Comparison of ENCODE assay signal across 8 mouse cellular contexts in the genomic region with DNA sequence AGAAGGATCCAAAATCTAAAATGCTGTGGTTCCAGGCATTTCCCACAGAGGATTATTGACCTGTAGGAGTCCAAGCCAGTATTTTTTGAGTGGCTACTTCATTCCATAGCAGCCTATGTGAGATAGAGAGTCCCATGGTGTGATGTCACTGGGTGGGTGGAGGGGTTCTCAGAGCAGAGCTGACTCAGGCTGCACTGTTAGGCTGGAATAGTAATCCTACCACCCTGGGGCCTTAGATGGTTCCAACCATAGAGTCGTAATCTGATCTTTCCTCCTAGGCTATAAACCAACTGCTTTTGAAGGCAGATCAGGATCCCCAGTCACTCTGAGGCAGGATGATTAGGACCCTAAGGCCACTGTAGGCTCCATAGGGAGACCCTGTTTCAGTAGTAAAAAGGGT. TPM values are rescaled to one million over a fixed set of nuclear protein-coding genes. Genes with fewer than 3 reads are reported as not detected.
DNase-seq lines count a peak whose midpoint lies in the region; ATAC-seq and TF ChIP-seq lines count a peak whose summit lies in the region.
"Not testable (repeated sequence)": the region's sequence is repeated elsewhere in the genome, so short reads cannot be mapped to it uniquely, and the experiment has no call there.

No protein-coding gene starts in this region.

- intact Hi-C loops in gastrocnemius, adult 2 months (cut with DNase I), result not testable (repeated sequence)

- TF ChIP-seq POLR2A in myocyte (IDR thresholded peaks at IDR 0.05; ENCODE audit: insufficient read length, low read depth), result not testable (repeated sequence)

- not testable (repeated sequence) for TF ChIP-seq CTCF in gastrocnemius, adult 2 months (IDR thresholded peaks at IDR 0.05); heart, postnatal 0 days (IDR thresholded peaks at IDR 0.05; ENCODE audit: low read depth)

- peaks cover 65% of the 10 kb centered on the region for H3K4me1 ChIP-seq in heart, embryonic 13.5 days
- peaks cover 29% of the 10 kb centered on the region for H3K4me1 ChIP-seq in heart, postnatal 0 days (ENCODE audit: control insufficient read depth, insufficient read depth)
- H3K4me1 ChIP-seq in liver, embryonic 11.5 days (replicated peaks; ENCODE audit: control insufficient read depth, insufficient read depth, low read length), result peaks cover 11% of the 10 kb centered on the region

- H3K27me3 ChIP-seq in heart, embryonic 13.5 days (replicated peaks); heart, postnatal 0 days (ENCODE audit: control insufficient read depth, insufficient read depth, low read length); liver, embryonic 11.5 days (replicated peaks; ENCODE audit: control insufficient read depth, insufficient read depth, low read length); myocyte (ENCODE audit: control insufficient read depth, insufficient read depth, insufficient read length): not testable (repeated sequence)

- H3K79me2 ChIP-seq in myocyte (ENCODE audit: control insufficient read depth, insufficient read depth), result peaks cover 84% of the 10 kb centered on the region

- TF ChIP-seq EP300 in heart, postnatal 0 days (IDR thresholded peaks at IDR 0.05; ENCODE audit: low read depth), result not testable (repeated sequence)

- DNase-seq in 3T3-L1 (ENCODE audit: low read depth, low spot score) (peak; percentile 64), 416B (ENCODE audit: low read depth) (peak; percentile 29), NIH3T3 (ENCODE audit: low read depth) (peak; percentile 57)
- DNase-seq in gastrocnemius, adult 2 months; heart, postnatal 0 days (ENCODE audit: low spot score); liver, embryonic 11.5 days (ENCODE audit: low spot score): not testable (repeated sequence)

- ATAC-seq in heart, embryonic 13.5 days (ENCODE audit: extremely low read depth, insufficient number of reproducible peaks, low FRiP score, low TSS enrichment); heart, postnatal 0 days (ENCODE audit: insufficient read depth, low read depth): not testable (repeated sequence)
- ATAC-seq in liver, embryonic 11.5 days (replicated peaks; ENCODE audit: low FRiP score), result 0 out of 2 replicates have a peak, but pooled peaks have one; percentile 13

- H3K9me3 ChIP-seq in heart, embryonic 13.5 days; heart, postnatal 0 days (replicated peaks; ENCODE audit: control insufficient read depth, low read length); liver, embryonic 11.5 days (ENCODE audit: control insufficient read depth, low read length): not testable (repeated sequence)

- H3K9ac ChIP-seq in heart, embryonic 13.5 days; heart, postnatal 0 days (replicated peaks; ENCODE audit: low read depth, low read length); liver, embryonic 11.5 days (ENCODE audit: low read depth, low read length): not testable (repeated sequence)

- H3K36me3 ChIP-seq in heart, embryonic 13.5 days, result peaks cover 28% of the 10 kb centered on the region
- H3K36me3 ChIP-seq in heart, postnatal 0 days (replicated peaks; ENCODE audit: control insufficient read depth, insufficient read depth, low read length); liver, embryonic 11.5 days (ENCODE audit: control insufficient read depth, insufficient read depth, low read length); myocyte (ENCODE audit: control insufficient read depth, insufficient read depth): not testable (repeated sequence)

- not testable (repeated sequence) for H3K4me3 ChIP-seq in gastrocnemius, adult 2 months; heart, embryonic 13.5 days; heart, postnatal 0 days (ENCODE audit: low read depth, low read length); liver, embryonic 11.5 days (ENCODE audit: low read depth, low read length); myocyte

- not testable (repeated sequence) for H3ac ChIP-seq in myocyte (ENCODE audit: control insufficient read depth, insufficient read length)

- WGBS in heart, embryonic 13.5 days, result 84% methylated on average over 1 of the region's 1 CpGs
- 76% methylated on average over 1 of the region's 1 CpGs for WGBS in heart, postnatal 0 days
- WGBS in liver, embryonic 11.5 days, result 83% methylated on average over 1 of the region's 1 CpGs

- not testable (repeated sequence) for H3K4me2 ChIP-seq in heart, embryonic 13.5 days; heart, postnatal 0 days (ENCODE audit: low read depth, low read length); liver, embryonic 11.5 days
- H3K4me2 ChIP-seq in myocyte (ENCODE audit: low read depth), result peak overlapping the region; percentile 36

- peak overlapping the region; percentile 68 for H3K27ac ChIP-seq in gastrocnemius, adult 2 months
- H3K27ac ChIP-seq in heart, embryonic 13.5 days (replicated peaks), result 0 out of 2 replicates have a peak overlapping the region, but pooled peaks have one; percentile 24
- H3K27ac ChIP-seq in heart, postnatal 0 days (ENCODE audit: low read depth), result 0 out of 2 replicates have a peak overlapping the region, but pooled peaks have one; percentile 6
- H3K27ac ChIP-seq in liver, embryonic 11.5 days (ENCODE audit: low read depth, low read length), result not testable (repeated sequence)

RNA-seq across cellular contexts. Expression of gene Haus8, which starts 6.7 kb away (rescaled TPM):
- 1 to 10 TPM; 5.5 to 7.9 TPM for total RNA-seq in gastrocnemius, adult 2 months (2021)
- 126 and 154 TPM in 2 replicates for polyA plus RNA-seq in heart, embryonic 13.5 days (2015; fragmentation: Nextera tagmentation; extraction: Ambion mirVana)
- 50.6 and 53.9 TPM in 2 replicates for total RNA-seq in heart, postnatal 0 days (2014; rRNA removed; ENCODE audit: low replicate concordance)
- 58.3 and 64.3 TPM in 2 replicates for polyA plus RNA-seq in heart, postnatal 0 days (2015; fragmentation: Nextera tagmentation; extraction: Ambion mirVana)
- 73.3 and 77.0 TPM in 2 replicates for polyA plus RNA-seq in liver, embryonic 11.5 days (2014; fragmentation: Nextera tagmentation; extraction: Ambion mirVana)
- 13.2 TPM for polyA plus RNA-seq in myocyte (2012; fragmentation: generic; extraction: Trizol)

RNA-seq across cellular contexts. Expression of gene Myo9b, which starts 6.9 kb away (rescaled TPM):
- 1 to 10 TPM; 6.1 to 9.3 TPM for total RNA-seq in gastrocnemius, adult 2 months (2021)
- polyA plus RNA-seq in heart, embryonic 13.5 days (2015; fragmentation: Nextera tagmentation; extraction: Ambion mirVana), result 14.5 and 16.3 TPM in 2 replicates
- 35.0 and 40.7 TPM in 2 replicates for total RNA-seq in heart, postnatal 0 days (2014; rRNA removed; ENCODE audit: low replicate concordance)
- 6.7 and 7.1 TPM in 2 replicates for polyA plus RNA-seq in heart, postnatal 0 days (2015; fragmentation: Nextera tagmentation; extraction: Ambion mirVana)
- 19.0 and 20.2 TPM in 2 replicates for polyA plus RNA-seq in liver, embryonic 11.5 days (2014; fragmentation: Nextera tagmentation; extraction: Ambion mirVana)
- 39.6 TPM for polyA plus RNA-seq in myocyte (2012; fragmentation: generic; extraction: Trizol)
